Mouse (Mus musculus): ENCODE data around the gene Ppil3.

Gene Ppil3

DNA sequence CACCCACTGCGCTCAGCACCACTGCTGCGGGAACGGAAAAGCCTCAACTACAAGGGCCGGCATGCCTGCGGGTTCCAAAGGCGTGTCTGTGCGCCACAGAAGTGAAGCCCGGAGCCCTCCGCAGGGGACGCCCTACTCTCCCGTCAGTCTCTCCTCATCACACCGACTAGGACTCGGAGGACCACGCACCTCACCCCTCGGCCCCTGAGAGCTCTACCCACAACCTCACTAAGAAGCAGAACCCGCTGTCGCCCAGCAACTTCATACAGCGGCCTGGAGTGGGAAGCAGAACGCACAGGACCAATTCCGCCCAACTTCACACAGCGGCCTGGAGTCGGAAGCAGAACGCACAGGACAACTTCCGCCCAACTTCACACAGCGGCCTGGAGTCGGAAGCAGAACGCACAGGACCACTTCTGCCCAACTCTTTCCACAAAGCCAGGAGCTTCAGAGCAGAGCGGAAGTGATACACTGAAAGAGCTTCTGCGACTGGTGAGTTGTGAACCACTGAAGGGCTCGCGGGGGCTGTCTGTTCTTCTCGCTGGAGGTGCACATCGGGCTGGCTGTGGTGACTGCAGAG, at the start of gene Ppil3, which contains the start of gene Nif3l1:
TSS of gene Ppil3 (minus strand) at position 344 of the 580 bp plus-strand sequence.
TSS of gene Nif3l1 (plus strand) at position 9 of the 580 bp plus-strand sequence.
- DNase-seq (ENCODE audit: low spot score): peak; percentile 26

DNA sequence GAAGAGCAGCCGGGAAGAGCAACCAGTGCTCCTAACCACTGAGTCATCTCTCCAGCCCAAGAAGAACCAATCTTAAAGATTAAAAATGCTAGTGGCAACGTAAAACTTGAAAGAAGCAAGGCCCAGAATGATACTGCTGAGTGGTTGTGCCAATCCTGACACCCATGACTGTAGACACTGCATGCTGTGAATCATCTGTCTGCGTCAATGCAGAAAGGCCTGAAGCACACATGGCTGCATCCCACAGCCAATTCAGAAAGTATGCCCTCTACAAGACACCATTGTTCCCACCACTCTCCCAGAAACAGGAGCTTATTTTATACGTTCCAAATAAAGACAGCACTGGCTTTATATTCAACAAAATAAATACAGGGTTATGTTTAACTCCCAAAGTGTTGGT, 37.4 kb upstream of the Ppil3 start:
- no peak for DNase-seq (ENCODE audit: low spot score)

DNA sequence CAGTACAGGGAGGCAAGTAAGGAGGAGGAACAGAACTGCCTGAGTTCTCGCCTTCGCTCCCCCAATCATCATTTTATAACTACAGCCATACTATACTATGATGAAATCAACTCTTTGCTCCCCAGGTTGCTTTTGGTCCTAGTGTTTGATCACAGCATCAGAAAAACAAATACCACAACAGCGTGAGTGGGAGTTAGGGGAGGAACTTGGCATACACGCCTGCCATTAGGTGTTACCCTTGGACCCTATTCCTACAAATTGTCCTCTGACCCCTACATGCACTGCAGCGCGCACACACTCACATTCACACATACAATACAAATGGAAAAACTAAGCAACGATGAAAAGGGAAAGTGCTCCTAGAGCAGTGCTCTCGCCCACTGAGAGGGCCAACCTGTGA, 30.4 kb upstream of the Ppil3 start:
- no peak for DNase-seq (ENCODE audit: low spot score)

DNA sequence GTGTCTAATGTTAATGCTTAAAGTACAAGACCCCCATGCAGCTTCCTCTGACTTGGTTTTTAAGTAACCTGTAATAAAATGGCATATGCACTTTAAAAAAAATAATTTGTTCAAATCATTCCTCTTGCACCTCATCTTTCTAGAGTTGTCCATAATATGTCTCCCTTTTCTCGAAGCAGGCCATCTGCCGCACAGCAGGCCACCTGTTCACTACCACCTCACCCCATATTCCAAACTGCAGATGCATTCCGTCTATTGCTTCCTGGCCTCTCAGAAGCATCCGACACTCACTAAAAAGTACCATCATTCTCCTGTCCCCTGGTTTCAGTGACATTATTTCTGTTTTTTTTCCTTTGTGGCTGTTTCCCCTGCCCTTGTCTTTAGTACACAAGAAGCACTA, 20.3 kb upstream of the Ppil3 start:
- DNase-seq (ENCODE audit: low spot score): no peak

DNA sequence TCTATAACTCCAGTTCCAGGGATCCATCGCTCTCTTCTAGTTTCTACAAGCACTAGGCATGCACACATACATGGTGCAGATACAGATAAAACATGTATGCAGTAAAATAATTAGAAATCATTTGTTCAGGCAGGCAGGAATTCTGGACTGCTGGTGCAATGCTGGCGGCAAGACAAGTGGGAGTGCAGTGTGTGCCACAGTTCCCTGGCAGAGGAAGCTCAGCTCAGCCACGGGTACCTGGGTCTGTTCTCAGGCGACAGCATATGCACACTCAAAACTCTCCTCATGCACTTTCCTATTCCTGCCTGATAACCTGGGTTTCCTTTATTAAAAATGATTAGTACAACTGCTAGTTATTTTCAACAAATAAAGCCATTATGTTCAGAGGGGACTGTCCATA, 19.8 kb upstream of the Ppil3 start:
- DNase-seq (ENCODE audit: low spot score): no peak

DNA sequence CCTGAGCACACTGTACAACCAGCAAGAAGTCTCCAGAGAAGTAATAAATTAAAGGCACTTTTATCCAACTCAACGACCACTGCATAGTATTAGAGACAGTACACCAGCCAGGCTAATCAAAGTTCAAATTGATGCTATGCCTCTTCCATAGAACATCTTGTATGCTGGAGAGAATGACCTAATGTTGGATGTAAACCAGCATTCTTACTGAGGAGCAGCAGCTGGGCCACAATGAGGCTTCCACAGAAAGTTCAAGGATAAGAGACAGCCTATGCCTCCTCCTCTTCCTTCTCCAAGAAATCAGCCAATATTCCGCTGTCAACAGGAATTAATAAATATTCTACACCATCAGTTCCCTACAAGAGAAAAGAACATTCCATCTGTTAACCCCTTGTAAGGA, 18.6 kb upstream of the Ppil3 start:
- DNase-seq (ENCODE audit: low spot score): no peak

DNA sequence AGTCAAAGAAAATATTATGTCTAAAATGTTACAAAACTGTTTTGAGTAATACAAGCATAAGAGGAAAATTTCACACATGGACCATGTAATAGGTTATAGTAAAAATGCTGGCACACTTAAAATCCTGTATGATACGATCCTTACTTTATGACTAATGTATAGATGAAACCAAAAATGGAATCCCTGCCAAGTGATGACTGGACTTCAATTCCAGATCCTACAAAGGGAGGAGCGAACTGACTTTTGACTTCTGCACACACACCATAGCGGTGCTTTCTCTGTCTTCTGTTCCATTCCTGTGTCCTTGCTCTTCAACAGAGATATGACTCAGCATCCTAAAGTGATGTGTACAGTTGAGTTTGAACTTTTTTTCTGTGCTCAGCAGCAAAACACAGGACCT, 15.3 kb upstream of the Ppil3 start:
- DNase-seq (ENCODE audit: low spot score): no peak

DNA sequence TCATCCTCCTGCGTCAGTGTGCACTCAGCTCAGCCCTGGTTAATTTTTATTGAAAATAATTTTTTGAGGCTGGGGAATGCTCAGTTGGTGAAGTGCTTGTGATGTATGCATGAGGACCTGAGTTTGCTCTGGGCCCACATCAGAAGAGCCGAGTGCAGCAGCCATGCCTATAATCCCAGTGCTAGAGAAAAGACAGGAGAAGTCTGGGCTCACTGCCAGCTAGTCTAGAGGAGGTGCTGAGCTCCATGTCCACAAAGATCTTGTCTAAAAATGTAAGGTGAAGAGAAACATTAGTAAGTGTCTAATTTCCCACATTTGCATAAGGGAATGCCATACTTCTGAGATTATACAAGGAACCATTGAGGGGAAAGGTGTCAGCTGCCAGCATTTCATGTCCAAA, 13.6 kb upstream of the Ppil3 start:
- DNase-seq (ENCODE audit: low spot score): no peak

DNA sequence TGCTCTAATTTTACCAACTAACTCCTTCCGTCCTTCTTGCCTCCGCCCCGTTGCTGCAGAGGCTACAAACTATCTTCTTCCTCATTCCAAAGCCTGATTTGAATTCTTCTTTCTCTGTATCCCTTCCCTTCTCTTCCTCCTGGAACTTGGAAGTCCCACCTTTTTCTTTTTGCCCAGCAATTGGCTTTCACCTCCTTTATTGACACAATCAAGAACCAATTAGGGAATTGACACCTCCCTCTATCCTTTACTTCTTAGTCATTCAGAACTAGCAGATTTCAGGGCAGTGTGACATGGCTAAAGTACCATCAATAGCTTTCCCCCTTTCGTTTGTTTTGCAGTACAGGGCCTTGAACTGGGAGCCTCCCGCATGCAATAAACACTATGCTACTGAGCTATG, 12.9 kb upstream of the Ppil3 start:
- DNase-seq (ENCODE audit: low spot score): no peak

DNA sequence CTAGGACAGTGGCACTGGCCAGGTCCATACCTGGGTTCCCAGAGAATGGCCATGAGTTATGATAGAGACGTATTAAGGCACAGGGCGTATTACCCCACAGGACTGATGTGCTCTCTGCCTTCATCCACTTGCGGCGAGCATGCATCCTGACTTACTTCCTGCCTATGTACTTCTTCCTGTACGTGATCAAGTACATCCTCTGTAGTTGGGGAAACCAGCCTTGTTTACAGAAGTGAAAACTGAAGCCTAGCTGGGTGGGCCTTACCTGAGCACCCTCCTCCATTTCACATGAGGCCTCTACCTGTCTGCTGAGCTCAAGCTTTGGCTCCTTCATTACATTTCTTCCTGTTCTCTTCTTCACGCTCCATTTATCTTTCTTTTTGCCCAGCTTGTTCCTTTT, 9.0 kb upstream of the Ppil3 start:
- no peak for DNase-seq (ENCODE audit: low spot score)

DNA sequence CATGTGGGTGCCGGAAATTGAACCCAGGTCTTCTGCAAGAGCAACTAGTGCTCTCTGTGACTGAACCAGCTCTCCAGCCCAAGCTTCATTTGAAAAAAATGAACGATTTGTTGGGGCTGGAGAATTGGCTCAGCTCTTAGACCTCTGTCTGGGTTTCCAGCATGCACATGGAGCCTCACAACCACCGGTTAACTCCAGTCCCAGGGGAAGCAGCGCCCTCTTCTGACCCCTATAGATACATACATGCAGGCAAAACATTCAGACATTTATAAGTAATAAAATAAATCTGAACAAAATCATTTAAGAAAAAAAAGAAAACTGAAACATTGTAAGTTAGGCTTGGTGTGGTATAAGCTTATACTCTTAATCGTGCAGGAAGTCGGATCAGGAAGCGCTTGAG, 3.1 kb upstream of the Ppil3 start:
- no peak for DNase-seq (ENCODE audit: low spot score)

DNA sequence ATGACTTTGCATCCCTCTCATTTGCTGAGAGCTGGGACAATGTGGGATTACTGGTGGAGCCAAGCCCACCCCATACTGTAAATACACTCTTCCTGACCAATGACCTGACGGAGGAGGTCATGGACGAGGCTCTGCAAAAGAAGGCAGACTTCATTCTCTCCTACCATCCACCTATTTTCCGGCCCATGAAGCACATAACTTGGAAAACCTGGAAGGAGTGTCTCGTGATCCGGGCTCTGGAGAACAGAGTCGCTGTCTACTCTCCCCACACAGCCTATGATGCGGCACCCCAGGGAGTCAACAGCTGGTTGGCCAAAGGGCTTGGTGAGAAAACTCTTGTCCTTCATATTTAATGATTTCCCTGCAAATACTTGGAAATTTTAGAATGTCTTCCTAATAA, 2.5 kb upstream of the Ppil3 start:
- no peak for DNase-seq (ENCODE audit: low spot score)

DNA sequence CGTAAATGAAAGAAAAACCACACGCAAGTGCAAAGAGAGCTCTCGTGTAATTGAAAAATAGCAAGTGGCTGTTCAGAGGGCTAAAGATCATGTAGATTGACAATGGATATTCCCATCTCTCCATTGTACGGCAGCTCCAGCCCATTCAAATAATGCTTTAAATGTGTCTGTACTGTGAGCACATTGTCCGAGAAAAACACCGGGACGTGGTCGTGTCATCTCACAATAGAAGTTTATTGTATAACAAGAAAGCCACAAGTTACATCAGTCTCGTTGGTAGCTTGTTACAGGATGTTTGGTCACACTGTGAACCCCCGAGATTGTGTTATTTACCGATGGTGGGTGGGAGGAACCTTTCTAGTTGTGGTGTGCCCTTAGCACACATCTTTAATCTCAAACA, 575 bp upstream of the Ppil3 start:
- DNase-seq (ENCODE audit: low spot score): no peak

DNA sequence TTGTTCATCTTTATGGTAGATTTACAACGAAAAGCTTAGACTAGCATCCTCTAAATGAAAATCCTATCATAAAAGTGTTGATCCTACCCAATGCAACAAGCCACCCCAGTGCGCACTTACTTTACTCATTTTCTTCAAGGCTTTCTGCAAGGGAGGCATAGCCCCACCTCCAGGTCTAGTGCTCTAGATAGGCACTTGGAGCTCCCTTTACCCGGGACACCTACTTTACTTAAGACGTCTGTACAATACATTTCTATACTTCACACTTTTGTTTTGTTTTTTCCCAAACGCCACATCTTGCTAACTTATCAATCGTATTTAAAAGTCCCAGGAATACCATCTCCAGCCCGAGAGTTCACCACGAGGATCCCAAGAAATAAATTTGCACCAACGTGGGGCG, 595 bp downstream of the Ppil3 start:
- DNase-seq (ENCODE audit: low spot score): no peak

DNA sequence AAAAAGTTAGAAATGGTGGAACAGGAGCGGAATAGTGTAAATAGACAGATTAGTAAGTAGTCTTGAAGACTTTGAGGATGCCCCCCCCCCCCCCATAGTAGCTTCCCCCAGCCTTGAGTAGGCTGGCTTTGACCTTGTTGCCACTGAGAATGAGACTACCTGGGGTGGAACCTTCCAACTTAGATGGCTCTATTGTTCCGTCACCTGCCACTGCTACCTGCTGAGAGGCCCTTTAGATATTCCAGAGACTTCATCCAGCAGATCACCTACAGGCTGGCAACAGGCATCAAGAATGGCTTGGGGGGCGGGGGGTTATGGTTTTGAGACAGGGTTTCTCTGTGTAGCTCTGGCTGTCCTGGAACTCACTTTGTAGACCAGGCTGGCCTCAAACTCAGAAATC, 20.7 kb downstream of the Ppil3 start:
- no peak for DNase-seq (ENCODE audit: low spot score)

DNA sequence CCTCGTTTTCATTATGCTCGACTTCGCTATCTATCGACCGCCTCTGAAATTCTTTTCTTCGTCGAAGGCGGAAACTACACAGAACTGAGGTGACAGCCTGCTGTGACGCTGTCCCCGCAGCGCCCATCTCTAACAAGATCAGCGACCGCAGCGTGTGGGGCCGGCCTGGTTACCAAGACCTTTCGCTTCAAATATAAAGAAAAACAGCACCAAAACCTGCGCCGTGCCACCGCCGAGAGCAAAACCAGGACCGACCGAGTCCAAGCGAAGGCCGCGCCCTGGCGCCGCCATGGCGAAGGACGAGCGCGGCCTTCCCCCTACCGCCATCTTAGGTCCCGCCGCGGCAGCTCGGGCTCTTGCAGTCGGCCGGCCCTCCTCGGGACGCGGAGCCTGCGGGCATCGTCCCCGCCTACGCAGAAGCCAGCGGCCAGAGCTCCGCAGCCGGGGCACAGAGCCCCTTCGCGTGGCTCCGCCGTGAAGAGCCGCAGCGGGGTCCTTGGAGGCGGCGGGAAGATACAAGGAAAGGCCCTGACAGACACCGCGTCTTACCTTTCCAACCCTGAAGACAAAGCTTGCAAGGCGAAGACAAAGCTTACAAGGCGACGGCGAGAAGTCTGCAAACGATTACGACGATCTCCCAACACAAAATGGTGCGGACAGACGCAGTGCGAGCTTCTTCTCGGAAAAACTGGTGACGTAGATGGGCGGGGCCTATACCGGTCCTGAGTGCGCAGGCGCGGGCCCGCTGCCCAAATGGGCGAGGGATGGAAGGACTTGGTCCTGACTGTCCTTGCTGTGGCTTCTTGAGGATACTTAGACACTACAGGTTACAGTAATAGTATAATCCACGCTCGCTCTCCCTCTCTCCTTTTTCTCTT, 21.7 kb downstream of the Ppil3 start, which contains the start of gene Clk1:
TSS of gene Clk1 (minus strand) at position 696 of the 878 bp plus-strand sequence.
- DNase-seq (ENCODE audit: low spot score): peak; percentile 89

DNA sequence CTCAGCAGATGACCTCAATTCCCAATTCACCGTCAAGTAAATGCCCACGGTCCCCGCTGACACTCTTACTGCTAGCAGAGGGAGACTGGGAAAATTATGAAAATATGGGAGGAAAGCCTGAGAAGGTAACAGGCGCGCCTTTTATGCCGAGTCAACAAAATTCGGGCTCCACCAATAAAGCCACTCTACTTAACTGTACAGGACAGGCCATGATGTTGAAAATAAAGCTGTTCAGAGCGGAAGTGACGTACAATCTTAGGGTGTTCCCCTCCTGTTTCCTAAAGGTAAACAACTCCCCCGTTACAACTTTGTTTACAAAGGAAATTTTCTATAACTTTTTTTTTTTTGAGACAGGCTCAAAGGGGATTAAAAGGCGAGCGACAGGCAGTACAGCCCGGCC, 22.4 kb downstream of the Ppil3 start:
- no peak for DNase-seq (ENCODE audit: low spot score)

DNA sequence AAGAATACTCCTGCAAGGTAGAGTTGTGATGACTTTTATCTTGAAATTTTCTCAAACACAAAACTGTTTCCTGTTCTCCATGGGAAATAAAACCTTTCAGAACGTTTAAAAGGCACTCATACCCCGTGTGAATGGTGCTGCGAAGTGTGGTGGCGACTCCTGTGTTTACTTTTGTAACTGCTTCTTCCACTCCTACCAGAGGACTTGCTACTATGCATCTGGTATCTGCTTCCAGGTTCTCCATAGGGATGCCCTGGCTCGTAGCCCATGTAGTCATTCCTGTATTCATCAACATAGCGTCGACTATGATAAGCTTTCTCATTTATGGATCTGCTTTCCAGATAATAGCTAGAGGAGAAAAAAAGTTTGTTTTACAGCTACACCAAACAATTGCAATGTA, 24.3 kb downstream of the Ppil3 start:
- no peak for DNase-seq (ENCODE audit: low spot score)

DNA sequence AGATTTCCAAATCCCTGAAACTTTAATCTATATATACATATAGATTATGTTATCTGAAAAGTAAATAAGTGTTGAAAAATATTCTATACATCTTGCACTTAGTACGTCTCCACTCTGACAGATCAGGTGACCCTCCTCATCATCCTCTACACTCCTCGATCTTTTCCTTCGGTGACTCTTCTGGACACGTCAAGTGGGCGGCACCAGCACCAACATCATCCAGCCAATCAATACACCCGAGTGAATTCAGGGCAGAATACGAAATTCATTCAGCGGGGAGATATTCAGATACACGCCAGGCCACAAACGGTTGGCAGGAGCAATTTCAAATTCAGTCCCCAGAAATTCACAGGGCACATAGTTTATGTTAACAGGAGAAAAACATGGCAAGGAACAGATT, 25.3 kb downstream of the Ppil3 start:
- no peak for DNase-seq (ENCODE audit: low spot score)

DNA sequence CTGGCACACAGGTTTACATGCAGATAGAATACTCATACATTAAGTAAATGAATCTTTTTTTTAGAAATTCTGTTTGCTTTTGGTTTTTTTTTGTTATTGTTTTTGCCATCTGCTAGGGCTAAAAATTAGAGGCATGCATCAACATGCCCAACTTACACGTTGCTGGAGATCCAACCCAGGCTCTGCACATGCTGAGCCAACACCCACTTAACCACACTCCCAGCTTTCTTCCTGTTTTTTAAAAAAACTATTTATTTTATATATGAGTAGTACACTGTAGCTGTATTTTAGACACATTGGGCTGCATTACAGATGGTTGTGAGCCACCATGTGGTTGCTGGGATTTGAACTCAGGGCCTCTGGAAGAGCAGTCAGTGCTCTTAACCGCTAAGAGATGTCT, 29.2 kb downstream of the Ppil3 start:
- no peak for DNase-seq (ENCODE audit: low spot score)

DNA sequence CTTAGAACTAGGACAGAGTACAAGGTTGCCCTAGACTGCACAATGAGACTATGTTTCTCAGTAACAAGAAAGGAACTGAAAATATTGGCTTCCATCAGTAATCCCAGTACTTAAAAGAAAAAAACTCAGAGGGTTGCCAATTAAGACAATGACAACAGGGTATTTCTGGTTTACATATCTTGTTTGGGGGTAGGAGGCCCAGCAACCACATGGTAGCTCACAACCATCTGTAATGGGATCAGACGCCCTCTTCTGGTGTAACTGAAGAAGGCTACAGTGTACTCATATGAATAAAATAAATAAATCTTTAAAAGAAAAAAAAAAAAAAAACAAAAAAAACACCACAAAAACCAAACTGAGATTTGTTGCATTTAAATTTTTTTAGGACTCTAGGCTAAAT, 29.8 kb downstream of the Ppil3 start:
- no peak for DNase-seq (ENCODE audit: low spot score)

DNA sequence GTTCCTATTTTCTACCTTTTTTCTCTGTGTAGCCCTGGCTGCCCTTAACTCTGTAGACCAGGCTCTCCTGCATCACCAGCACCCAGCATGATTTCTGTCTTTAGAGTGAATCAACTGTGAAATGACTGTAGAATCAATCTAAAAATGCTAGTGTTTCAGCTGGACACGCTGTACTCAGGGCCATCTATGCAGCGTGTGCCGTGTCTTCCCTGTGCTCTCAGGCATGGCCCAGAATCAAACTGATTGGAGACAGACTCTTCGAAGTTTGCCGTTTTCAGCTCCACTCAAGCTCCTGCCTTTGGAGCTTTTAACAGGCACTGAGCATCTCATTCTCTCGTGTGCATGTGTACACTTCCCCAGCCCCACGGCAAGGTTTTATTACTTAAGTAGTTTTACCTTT, 34.5 kb downstream of the Ppil3 start:
- DNase-seq (ENCODE audit: low spot score): no peak

DNA sequence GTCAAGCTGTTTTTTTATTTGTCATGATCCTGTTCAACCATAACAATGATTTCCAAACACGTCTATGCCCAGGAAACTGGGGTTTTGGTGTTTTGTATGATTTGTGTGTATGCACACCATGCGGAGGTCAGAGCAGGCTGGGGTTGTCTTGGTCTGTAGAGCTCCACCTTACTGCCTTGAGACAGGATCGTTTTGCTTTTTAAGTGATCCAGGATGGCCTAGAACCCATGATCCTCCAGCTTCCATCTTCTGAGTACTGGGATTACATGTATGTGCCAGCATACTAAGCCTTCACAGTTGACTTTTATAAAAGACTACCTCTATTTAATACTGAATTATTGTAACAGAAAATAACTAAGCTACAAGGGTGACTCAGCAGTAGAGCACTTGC, 35.1 kb downstream of the Ppil3 start:
- DNase-seq (ENCODE audit: low spot score): no peak
